Mouse (Mus musculus) skeletal muscle tissue, adult 2 months (tissue): ENCODE measurements at regions not wholly inside any gene's neighbourhood (a gene's known extent, or its start where the extent isn't known, plus 50 kb on each side); places are given as distances from the start of the nearest gene placed in this dataset.

Experiments
- DNase-seq: peaks from one replicate; pipeline ENCODE4 v3.0.0-alpha.2; 2012; ENCODE audit warnings: low read depth, low spot score

- DNase-seq: no peak
Measured at GRCm38 (mm10) chr5:51763599-51763998, 196.1 kb upstream of the Ppargc1a start.

GRCm38 (mm10) chr5:51762352-51762751 is 194.8 kb upstream of the Ppargc1a start:
- no peak for DNase-seq

GRCm38 (mm10) chr5:51758289-51758688 is 190.8 kb upstream of the Ppargc1a start:
- DNase-seq: no peak

DNA sequence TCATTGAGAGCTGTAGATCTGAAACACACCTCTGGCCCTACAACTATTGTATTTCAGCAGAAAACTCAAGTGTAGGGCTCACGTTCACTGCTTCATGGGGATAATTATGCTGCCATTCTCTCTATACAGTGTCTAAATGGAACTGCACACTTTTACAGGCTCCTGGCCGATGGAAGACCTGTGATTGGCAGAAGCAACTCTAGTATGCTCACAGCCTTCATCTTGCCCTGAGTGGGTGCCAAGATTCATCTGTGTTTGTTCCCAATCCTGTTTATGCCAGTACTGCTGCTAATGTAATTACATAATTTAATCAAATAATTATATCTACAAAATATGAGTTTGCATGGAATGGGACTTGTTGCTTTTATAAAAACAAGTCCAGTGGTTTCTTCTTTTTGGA is 190.3 kb upstream of the Ppargc1a start:
- DNase-seq: no peak

DNA sequence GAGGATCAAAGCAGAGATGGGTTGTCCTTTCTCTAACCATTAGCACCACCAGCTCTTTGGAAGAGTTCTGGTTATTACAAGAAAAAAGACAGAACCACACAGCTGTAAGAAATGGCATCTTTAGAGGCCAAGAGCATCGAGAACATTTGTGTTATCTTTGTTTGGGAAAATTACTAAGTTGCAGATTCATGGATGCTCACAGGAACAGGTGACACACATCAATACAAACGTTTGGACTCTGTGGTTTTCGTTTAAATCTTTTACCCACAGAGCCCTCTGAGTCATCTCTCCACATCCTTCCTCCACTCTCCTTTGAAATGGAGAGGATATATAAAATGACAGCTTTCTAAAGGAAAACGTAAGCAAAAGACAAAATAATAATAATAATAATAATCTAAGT is 184.5 kb upstream of the Ppargc1a start:
- DNase-seq: no peak

DNA sequence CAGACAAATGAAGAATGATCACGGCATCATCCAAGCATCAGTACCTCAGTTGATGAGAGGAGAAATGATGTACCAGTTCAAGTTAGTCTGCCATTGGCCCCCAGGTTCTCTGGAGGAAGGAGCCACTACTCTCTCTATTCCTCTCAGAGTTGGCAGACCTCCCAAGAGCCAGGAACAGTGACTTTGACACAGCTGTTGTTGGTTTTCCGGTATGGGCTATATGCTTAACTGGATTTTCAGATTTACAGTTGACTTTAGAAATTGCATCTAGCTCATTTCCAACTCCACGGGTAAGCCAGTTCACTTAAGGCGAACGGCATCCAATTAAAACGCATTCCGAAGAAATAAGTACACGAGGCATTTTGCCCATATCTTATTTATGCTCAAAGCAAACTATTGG is 182.9 kb upstream of the Ppargc1a start:
- DNase-seq: no peak

DNA sequence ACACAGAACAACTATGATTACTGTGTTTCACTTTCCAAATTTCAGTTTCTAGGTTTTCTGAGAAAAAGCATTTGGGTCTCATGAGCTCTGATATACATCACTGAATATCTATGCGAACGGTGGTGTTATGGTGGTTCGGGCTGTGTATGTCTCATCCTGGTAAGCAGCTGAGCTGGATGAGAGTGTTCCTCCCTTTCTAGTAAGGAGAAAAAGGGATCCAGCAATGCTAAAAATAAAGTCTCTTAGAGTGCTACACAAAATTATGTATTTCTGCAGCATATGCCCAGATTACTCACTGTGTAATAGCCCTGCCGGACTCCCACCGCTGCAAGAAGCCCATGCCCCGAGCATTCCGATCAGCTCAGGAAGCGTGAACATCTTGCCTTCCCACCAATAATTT is 173.4 kb upstream of the Ppargc1a start:
- no peak for DNase-seq

DNA sequence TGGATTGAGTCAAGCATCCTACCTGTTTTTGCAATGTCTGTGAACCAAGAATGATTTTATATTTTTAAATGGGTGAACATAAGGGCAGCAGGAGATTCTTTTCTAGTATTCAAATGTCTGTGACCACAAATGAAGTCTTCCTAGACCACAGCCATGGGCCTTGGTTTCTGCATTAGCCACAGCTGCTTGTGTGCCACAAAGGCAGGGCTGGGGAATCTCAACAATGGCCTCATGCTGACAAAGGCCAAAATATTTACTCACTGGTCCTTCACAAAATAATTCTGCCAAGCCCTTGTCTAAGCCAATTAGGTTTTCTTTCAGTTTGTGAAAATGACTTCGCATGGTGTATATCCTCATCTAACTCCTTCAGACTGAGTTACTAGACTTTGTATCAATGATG is 162.7 kb upstream of the Ppargc1a start:
- no peak for DNase-seq

DNA sequence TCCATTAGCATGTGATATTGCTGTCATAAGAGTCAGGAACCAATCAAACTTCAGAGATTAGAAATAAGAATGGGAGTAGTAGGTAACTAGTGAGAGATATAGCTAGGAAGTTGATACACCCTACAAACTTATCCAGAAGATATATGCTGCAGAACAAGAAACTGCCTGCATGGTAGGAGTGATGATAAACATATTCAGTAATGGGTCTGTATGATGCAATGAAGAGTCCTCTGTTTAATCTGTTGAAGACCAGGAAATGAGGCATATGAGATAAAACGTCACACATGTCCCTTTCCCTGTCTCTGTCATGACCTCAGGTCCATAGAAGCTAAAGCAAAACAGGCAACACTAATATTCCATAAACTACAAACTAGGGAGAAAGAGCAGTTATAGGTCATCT is 162.2 kb upstream of the Ppargc1a start:
- DNase-seq: no peak

DNA sequence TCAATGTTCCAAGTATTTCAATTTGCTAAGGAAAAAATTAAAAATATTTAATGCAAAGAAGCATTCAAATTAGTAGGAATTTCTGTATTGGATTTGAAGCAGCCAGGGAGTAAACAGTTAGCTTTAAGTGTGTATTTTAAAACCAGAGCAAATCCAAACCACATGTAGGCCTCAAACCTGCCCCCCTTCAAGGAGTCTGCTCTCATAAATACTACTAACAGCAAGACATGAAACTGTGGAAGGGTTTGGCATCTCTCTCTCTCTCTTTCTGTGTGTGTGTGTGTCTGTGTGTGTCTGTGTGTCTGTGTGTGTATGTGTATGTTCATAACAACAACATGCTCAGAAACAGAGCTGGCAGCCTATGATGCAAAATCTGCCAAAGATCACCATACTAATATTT is 159.2 kb upstream of the Ppargc1a start:
- DNase-seq: no peak

DNA sequence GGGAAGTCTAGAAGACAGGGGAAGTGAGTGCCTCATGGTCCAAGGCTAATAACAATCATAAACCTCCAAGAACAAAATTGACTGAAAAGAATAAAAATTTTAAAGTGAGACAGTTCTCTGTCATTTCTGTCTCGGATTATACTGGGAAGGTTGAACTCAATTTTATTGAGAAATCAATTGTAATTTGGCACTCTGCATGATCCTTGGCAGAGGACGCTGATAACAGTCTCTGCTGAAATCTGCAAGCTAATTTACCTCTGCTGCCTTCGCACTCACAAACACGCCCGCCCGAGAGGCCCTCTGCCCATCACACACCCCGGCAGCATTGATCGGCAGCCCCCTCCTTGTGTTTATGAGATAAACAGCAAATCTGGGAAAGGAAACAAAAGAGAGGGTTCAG is 151.4 kb upstream of the Ppargc1a start:
- no peak for DNase-seq

- no peak for DNase-seq
Measured at GRCm38 (mm10) chr5:51718451-51718850, 150.9 kb upstream of the Ppargc1a start.

- peak; percentile 4 for DNase-seq
Measured at GRCm38 (mm10) chr5:51711860-51712560, 144.5 kb upstream of the Ppargc1a start.

- DNase-seq: no peak
Measured at GRCm38 (mm10) chr5:51710664-51711063, 143.1 kb upstream of the Ppargc1a start.

GRCm38 (mm10) chr5:51709447-51709991 is 142.0 kb upstream of the Ppargc1a start:
- DNase-seq: no peak

DNA sequence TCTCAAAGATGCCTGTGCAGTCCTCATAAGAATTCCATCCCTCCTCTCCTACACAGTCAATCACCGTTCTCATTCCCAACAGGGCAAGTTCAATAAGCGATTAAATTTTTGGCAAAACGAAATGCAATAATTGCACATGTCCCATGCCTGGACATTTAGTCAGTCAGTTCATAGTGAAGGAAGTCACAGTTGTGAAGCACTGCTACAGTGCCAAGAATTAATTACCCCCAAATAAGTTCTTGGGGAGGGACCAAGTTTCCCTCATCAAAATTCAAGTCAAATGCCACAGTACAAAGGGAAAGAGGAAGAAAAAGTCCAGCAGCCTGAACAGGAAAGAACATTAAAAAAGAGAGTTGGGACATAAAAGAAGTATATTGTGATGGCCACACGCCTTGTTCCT is 112.4 kb upstream of the Ppargc1a start:
- DNase-seq: no peak

GRCm38 (mm10) chr5:51671190-51671589 is 103.7 kb upstream of the Ppargc1a start:
- DNase-seq: no peak

DNA sequence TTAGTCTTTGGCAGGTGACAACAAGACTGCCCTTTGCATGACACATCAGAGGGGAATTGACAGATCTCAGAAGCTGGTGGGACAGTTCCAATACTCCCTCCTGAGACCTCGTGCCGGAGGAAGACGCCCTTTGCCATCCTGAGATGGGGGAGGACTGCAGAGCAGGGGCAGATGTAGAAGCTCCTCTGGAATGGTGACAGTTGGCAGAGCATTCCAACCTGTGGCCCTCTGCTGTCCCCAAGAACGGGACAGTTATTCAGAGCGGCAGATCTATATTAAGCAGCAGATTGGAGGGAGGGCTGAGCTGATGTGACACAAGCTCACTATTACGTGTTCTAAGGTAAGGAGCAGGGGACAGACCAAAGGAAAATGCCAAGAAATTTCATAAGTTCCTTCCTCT is 97.7 kb upstream of the Ppargc1a start:
- DNase-seq: no peak

- DNase-seq: no peak
Measured at GRCm38 (mm10) chr5:51658232-51658896, 90.8 kb upstream of the Ppargc1a start.

DNA sequence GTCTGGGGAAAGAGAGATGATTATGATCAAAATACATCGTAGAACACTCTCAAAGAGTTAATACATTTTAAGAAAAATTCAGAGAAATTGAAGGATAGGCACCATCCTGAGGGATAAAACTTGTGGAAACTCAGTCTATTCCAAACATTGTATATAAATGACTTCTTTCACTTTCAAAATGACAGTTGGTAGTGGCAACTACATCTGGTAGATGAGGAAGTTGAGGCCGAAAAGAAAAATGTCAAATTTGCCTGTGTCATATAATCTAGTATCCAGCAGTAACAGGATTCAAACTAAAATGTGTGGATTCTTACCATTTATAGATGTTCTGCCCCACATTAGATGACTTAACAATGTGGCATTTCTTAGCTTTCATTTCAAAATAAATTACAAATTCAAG is 86.0 kb upstream of the Ppargc1a start:
- no peak for DNase-seq

GRCm38 (mm10) chr5:51624400-51624799 is 56.9 kb upstream of the Ppargc1a start:
- no peak for DNase-seq
